Mouse (Mus musculus) CH12.LX (cell line): Measurements from ENCODE around the gene Fgf7. TPM values are rescaled to one million over a fixed set of nuclear protein-coding genes. Genes with fewer than 3 reads are reported as not detected.

Source experiments
- DNase-seq: peaks from one replicate; pipeline ENCODE4 v3.0.0-alpha.2; 2013; ENCODE audit errors: extremely low read depth
- H3K27ac ChIP-seq: 2 replicates; pipeline ENCODE4 v1.5.1; 2012; ENCODE audit warnings: low read depth, mild to moderate bottlenecking, control low read depth, moderate library complexity; ENCODE audit not compliant: insufficient read depth
- H3K27me3 ChIP-seq: replicated peaks from 2 replicates; pipeline ENCODE3; 2012; ENCODE audit warnings: inconsistent platforms
- H3K36me3 ChIP-seq, 2 experiments: replicated peaks in 1 of 2; 2 replicates each; pipeline versions ENCODE3 to v1.6.1; 2012; ENCODE audit warnings: inconsistent platforms in 1 of 2, low read length in 1 of 2, mild to moderate bottlenecking in 1 of 2, mixed read lengths in 1 of 2, moderate library complexity in 1 of 2; ENCODE audit not compliant: control insufficient read depth in 1 of 2, insufficient read depth in 1 of 2
- H3K4me1 ChIP-seq, 2 experiments: 2 replicates each; pipeline ENCODE4 v1.6.1; 2012; ENCODE audit warnings: inconsistent platforms in 1 of 2, moderate library complexity in 1 of 2; ENCODE audit not compliant: insufficient read depth in 2 of 2, control insufficient read depth in 1 of 2
- H3K4me2 ChIP-seq: 2 replicates; pipeline ENCODE4 v1.6.1; 2012; ENCODE audit warnings: low read depth, mild to moderate bottlenecking, control low read depth; ENCODE audit not compliant: poor library complexity, insufficient read depth, severe bottlenecking
- H3K4me3 ChIP-seq, 3 experiments: fragments of 150-350 bp in 1 of 3; sonication (generic) in 1 of 3; replicated peaks in 1 of 3; 2 replicates each; pipeline versions ENCODE3 to v1.5.1; 2011 to 2012; ENCODE audit warnings: low read depth in 2 of 3, low read length in 2 of 3, mild to moderate bottlenecking in 2 of 3, moderate library complexity in 2 of 3, control low read depth in 1 of 3, improper control_type of control experiment in 1 of 3, inconsistent platforms in 1 of 3, mixed read lengths in 1 of 3; ENCODE audit not compliant: poor library complexity in 1 of 3
- H3K79me2 ChIP-seq: replicated peaks from 2 replicates; pipeline ENCODE4 v1.6.1; 2012; ENCODE audit warnings: mild to moderate bottlenecking, moderate library complexity; ENCODE audit not compliant: control insufficient read depth, poor library complexity, insufficient read depth, severe bottlenecking; ENCODE audit errors: extremely low read depth
- H3K9ac ChIP-seq: 2 replicates; pipeline ENCODE4 v1.6.1; 2012; ENCODE audit warnings: low read depth, mild to moderate bottlenecking, control low read depth, moderate library complexity; ENCODE audit not compliant: insufficient read depth
- H3K9me3 ChIP-seq: replicated peaks from 2 replicates; pipeline ENCODE3; 2012; ENCODE audit warnings: low read length, inconsistent platforms, mixed read lengths
- BHLHE40 ChIP-seq: IDR thresholded peaks from 2 replicates; pipeline ENCODE4 v1.6.1; 2011; ENCODE audit warnings: mild to moderate bottlenecking, low read depth, low read length, improper control_type of control experiment
- CHD1 ChIP-seq: IDR thresholded peaks from 2 replicates; pipeline ENCODE4 v1.6.1; 2012; ENCODE audit warnings: low read depth, low read length, improper control_type of control experiment, inconsistent platforms
- CHD2 ChIP-seq: IDR thresholded peaks from 2 replicates; pipeline ENCODE4 v1.6.1; 2011; ENCODE audit warnings: low read length, improper control_type of control experiment
- CTCF ChIP-seq, 2 experiments: IDR thresholded peaks in 1 of 2; conservative IDR thresholded peaks in 1 of 2; 2 replicates each; pipeline ENCODE4 v1.5.1; 2011 to 2012; ENCODE audit warnings: low read depth in 2 of 2, low read length in 2 of 2, improper control_type of control experiment in 1 of 2, inconsistent platforms in 1 of 2, mild to moderate bottlenecking in 1 of 2, moderate library complexity in 1 of 2
- HCFC1 ChIP-seq: IDR thresholded peaks from 2 replicates; pipeline ENCODE4 v1.6.1; 2012; ENCODE audit warnings: low read depth, mild to moderate bottlenecking, inconsistent platforms, low read length, improper control_type of control experiment
- JUN ChIP-seq: IDR thresholded peaks from 2 replicates; pipeline ENCODE4 v1.6.1; 2011; ENCODE audit warnings: low read depth, mild to moderate bottlenecking, low read length, improper control_type of control experiment, moderate library complexity; ENCODE audit not compliant: insufficient read depth
- JUND ChIP-seq: conservative IDR thresholded peaks from 2 replicates; pipeline ENCODE4 v1.6.1; 2011; ENCODE audit warnings: low read depth, low read length, improper control_type of control experiment
- KAT2A ChIP-seq: IDR thresholded peaks from 2 replicates; pipeline ENCODE4 v1.6.1; 2012; ENCODE audit warnings: low read length, improper control_type of control experiment, inconsistent platforms; ENCODE audit not compliant: insufficient replicate concordance
- MAFK ChIP-seq: IDR thresholded peaks from 2 replicates; pipeline ENCODE4 v1.6.1; 2011; ENCODE audit warnings: low read length, improper control_type of control experiment; ENCODE audit not compliant: insufficient replicate concordance
- MAZ ChIP-seq: IDR thresholded peaks from 2 replicates; pipeline ENCODE4 v1.6.1; 2012; ENCODE audit warnings: low read depth, mild to moderate bottlenecking, inconsistent platforms, low read length, improper control_type of control experiment, moderate library complexity
- MEF2A ChIP-seq: IDR thresholded peaks from 2 replicates; pipeline ENCODE4 v1.6.1; 2014; ENCODE audit warnings: low read depth, mild to moderate bottlenecking, inconsistent platforms, low read length, improper control_type of control experiment, borderline replicate concordance
- MXI1 ChIP-seq: IDR thresholded peaks from 2 replicates; pipeline ENCODE4 v1.6.1; 2011; ENCODE audit warnings: mild to moderate bottlenecking, low read depth, low read length, improper control_type of control experiment
- NRF1 ChIP-seq: IDR thresholded peaks from 2 replicates; pipeline ENCODE4 v1.6.1; 2014; ENCODE audit warnings: low read depth, mild to moderate bottlenecking, inconsistent platforms, low read length, improper control_type of control experiment, moderate library complexity
- PAX5 ChIP-seq: IDR thresholded peaks from 2 replicates; pipeline ENCODE4 v1.6.1; 2012; ENCODE audit warnings: low read length, inconsistent platforms, mixed read lengths
- POLR2A ChIP-seq: IDR thresholded peaks from 2 replicates; pipeline ENCODE4 v1.6.1; 2011; ENCODE audit warnings: low read depth, mild to moderate bottlenecking, improper control_type of control experiment, low read length
- RAD21 ChIP-seq: IDR thresholded peaks from 2 replicates; pipeline ENCODE4 v1.6.1; 2011; ENCODE audit warnings: low read depth, mild to moderate bottlenecking, low read length, improper control_type of control experiment, moderate library complexity
- SIN3A ChIP-seq: IDR thresholded peaks from 2 replicates; pipeline ENCODE4 v1.6.1; 2012; ENCODE audit warnings: low read length, improper control_type of control experiment, inconsistent platforms
- TBP ChIP-seq: conservative IDR thresholded peaks from 2 replicates; pipeline ENCODE4 v1.6.1; 2011; ENCODE audit warnings: low read depth, low read length, improper control_type of control experiment
- UBTF ChIP-seq: IDR thresholded peaks from 2 replicates; pipeline ENCODE4 v1.6.1; 2012; ENCODE audit warnings: low read depth, mild to moderate bottlenecking, inconsistent platforms, low read length, improper control_type of control experiment, moderate library complexity
- ZC3H11A ChIP-seq: IDR thresholded peaks from 2 replicates; pipeline ENCODE4 v1.6.1; 2012; ENCODE audit warnings: low read depth, mild to moderate bottlenecking, inconsistent platforms, low read length, improper control_type of control experiment
- ZKSCAN1 ChIP-seq: IDR thresholded peaks from 2 replicates; pipeline ENCODE4 v1.6.1; 2012; ENCODE audit warnings: low read depth, inconsistent platforms, low read length, improper control_type of control experiment, borderline replicate concordance
- dilution Hi-C: fragments of 300-500 bp; cut with MboI; formaldehyde crosslinking; loops from 2 replicates; pipeline ENCODE4 v1.14.3; 2020; ENCODE audit warnings: low sequenced_read_pairs; ENCODE audit not compliant: extremely low pct_unique_long_range_greater_than_20kb, extremely low pct_ligation_motif_present
- in situ Hi-C: fragments of 300-500 bp; cut with MboI; formaldehyde crosslinking; loops from 3 replicates; pipeline ENCODE4 v1.14.3; 2019; ENCODE audit warnings: low sequenced_read_pairs, low pct_ligation_motif_present, low pct_unique_long_range_greater_than_20kb, mixed read lengths
- polyA plus RNA-seq: library from polyadenylated mRNA; unstranded; fragments of >175 nt; gene quantifications from 2 replicates; pipeline ENCODE4 v1.2.1, GENCODE M21; 2012; ENCODE audit warnings: low read depth; ENCODE audit not compliant: insufficient read length
- total RNA-seq, 2 experiments: library from RNA; depleted of rRNA; stranded (reverse); fragments of 300-350 nt in 1 of 2; fragments of >200 nt in 1 of 2; gene quantifications; 2 replicates each; pipeline ENCODE4 v1.2.3; 2012 to 2014

Gene Fgf7
- total and polyA plus RNA-seq, 3 experiments, result not detected

DNA sequence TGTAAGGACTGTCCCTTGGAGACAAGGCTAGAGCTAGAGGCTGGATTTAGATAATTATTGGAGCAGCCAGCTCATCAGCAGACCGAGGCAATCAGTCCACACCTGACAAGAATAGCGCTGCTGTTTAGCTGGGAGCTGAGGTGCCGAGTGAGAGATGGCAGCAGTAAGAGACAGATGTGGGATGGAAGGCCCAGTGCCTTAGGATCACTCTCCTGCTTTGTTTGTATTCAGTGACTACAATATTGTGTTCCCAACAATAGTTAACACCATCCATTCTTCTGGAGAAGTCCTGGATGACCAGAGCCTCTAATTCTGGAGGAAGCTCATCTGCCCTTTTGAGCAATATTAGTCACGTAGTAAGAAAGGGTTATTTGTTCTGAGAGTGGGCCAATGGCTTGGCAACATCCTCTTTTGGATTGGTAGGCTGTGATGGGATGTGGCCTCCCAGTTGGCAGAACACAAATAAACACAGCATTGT lies 5.0 kb downstream of the Fgf7 start:
- H3K4me3 ChIP-seq, result no peak overlapping the region
- H3K27ac ChIP-seq, result no peak overlapping the region
- no peaks in the 10 kb centered on the region for H3K9me3 ChIP-seq
- no peak for DNase-seq
- in situ Hi-C loops, result loop anchor here (25.0 kb wide), 2 partner anchors 152 to 377 kb away; partner anchors contain the start of gene Eid1
- H3K9ac ChIP-seq, result no peak overlapping the region
- H3K4me1 ChIP-seq, result peaks cover 3 to 8% of the 10 kb centered on the region in 2 experiments; a peak in 1 of 4 replicates
- TF ChIP-seq MAZ (no peak), CTCF (conservative IDR thresholded peaks at IDR 0.05 in 1 of 2, IDR thresholded peaks at IDR 0.05 in 1 of 2; ENCODE audit: low read depth in 2 of 2, low read length in 2 of 2) (no peak), UBTF (no peak), TBP (no peak), RAD21 (no peak), CHD2 (no peak), MXI1 (no peak), ZC3H11A (no peak), POLR2A (no peak), KAT2A (no peak), HCFC1 (no peak), PAX5 (no peak), MAFK (no peak), ZKSCAN1 (no peak), CHD1 (no peak), JUN (no peak), NRF1 (no peak)
- H3K36me3 ChIP-seq, result no peaks in the 10 kb centered on the region
- dilution Hi-C loops, result no loop called here
- no peaks in the 10 kb centered on the region for H3K79me2 ChIP-seq
- H3K4me2 ChIP-seq, result no peak overlapping the region
- no peaks in the 10 kb centered on the region for H3K27me3 ChIP-seq

- H3K9me3 ChIP-seq, result no peaks in the 10 kb centered on the region
- in situ Hi-C loops (loop anchor here (25.0 kb wide), 2 partner anchors 153 to 378 kb away; partner anchors contain the start of gene Eid1), dilution Hi-C loops (no loop called here)
- DNase-seq, result no peak
- no peaks in the 10 kb centered on the region for H3K79me2 ChIP-seq
- H3K27me3 ChIP-seq, result no peaks in the 10 kb centered on the region
- no peak overlapping the region for H3K4me3 ChIP-seq
- H3K4me1 ChIP-seq, result peaks cover 1 to 11% of the 10 kb centered on the region in 2 experiments; a peak in 1 of 4 replicates
- no peak overlapping the region for H3K4me2 ChIP-seq
- no peaks in the 10 kb centered on the region for H3K36me3 ChIP-seq
- no peak for TF ChIP-seq ZC3H11A
- no peak for TF ChIP-seq MEF2A
- no peak for TF ChIP-seq SIN3A
- TF ChIP-seq BHLHE40, result no peak
- no peak for TF ChIP-seq JUN
- no peak for TF ChIP-seq POLR2A
- no peak for TF ChIP-seq JUND
- TF ChIP-seq RAD21, result no peak
- no peak for TF ChIP-seq ZKSCAN1
- no peak overlapping the region for H3K9ac ChIP-seq
- no peak overlapping the region for H3K27ac ChIP-seq
Observed at GRCm38 (mm10) chr2:126040651-126041050, 6.2 kb downstream of the Fgf7 start.
